ENCODE assay signal across 8 mouse cellular contexts in the genomic region with DNA sequence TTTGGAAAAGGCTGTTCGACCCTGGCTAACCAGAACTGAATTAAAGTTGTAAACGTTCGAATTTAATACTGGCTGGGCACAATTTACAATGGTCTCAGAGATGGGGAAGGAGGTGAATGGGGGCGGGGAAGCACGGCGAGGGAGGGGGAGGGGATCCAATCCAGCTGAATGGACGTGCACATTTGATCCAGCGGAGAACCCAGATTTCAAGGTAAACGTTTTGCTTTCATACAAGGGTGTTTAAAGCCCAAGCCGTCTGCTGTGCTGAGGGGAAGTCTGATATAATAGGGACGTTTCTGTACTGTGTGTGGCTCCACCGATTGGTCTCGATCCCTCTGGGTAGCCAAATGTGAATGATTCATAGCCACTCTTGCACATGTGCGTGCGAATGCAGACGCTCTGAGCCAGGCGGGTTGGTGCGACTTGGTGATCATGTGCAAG. TPM values are rescaled to one million over a fixed set of nuclear protein-coding genes. Genes with fewer than 3 reads are reported as not detected.
A peak's percentile ranks its signal among the peaks of the same experiment; 100 is the strongest.
DNase-seq lines count a peak whose midpoint lies in the region; ATAC-seq lines count a peak whose summit lies in the region.

No protein-coding gene starts in this region.

- H3K4me2 ChIP-seq in intestine, embryonic 15.5 days (replicated peaks) = peak overlapping the region; percentile 97

- WGBS in embryonic facial prominence, embryonic 10.5 days = 0% methylated on average over 18 of the region's 18 CpGs
- WGBS in intestine, embryonic 15.5 days = 1% methylated on average over 18 of the region's 18 CpGs
- under 1% methylated on average over 18 of the region's 18 CpGs for WGBS in midbrain, embryonic 10.5 days

- peaks cover 9% of the 10 kb centered on the region; the same call in 1 of the 2 replicates for H3K36me3 ChIP-seq in embryonic facial prominence, embryonic 10.5 days (replicated peaks)
- no peaks in the 10 kb centered on the region for H3K36me3 ChIP-seq in intestine, embryonic 15.5 days
- peaks cover 15% of the 10 kb centered on the region for H3K36me3 ChIP-seq in midbrain, embryonic 10.5 days

- peaks cover 47% of the 10 kb centered on the region for H3K27me3 ChIP-seq in embryonic facial prominence, embryonic 10.5 days (replicated peaks; ENCODE audit: low read depth, poor library complexity, severe bottlenecking)
- H3K27me3 ChIP-seq in intestine, embryonic 15.5 days (replicated peaks) = peaks cover 27% of the 10 kb centered on the region
- peaks cover 26% of the 10 kb centered on the region for H3K27me3 ChIP-seq in midbrain, embryonic 10.5 days (ENCODE audit: low read depth, poor library complexity, severe bottlenecking)

- peak overlapping the region; percentile 82 for H3K4me3 ChIP-seq in embryonic facial prominence, embryonic 10.5 days
- peak overlapping the region; percentile 64 for H3K4me3 ChIP-seq in intestine, embryonic 15.5 days (replicated peaks)
- H3K4me3 ChIP-seq in midbrain, embryonic 10.5 days = peak overlapping the region; percentile 85

- peak; percentile 39 for DNase-seq in layer of hippocampus, adult 11-12 months (ENCODE audit: low spot score)
- DNase-seq in layer of hippocampus, adult 9-10 months (ENCODE audit: low spot score) = no peak
- DNase-seq in embryonic facial prominence, embryonic 10.5 days (ENCODE audit: low spot score) = peak; percentile 63
- DNase-seq in midbrain, embryonic 10.5 days (ENCODE audit: low spot score) = peak; percentile 59
- no peak for DNase-seq in adrenal gland, postnatal 10 days
- DNase-seq in adipocyte (ENCODE audit: low spot score) = no peak
- DNase-seq in gastrocnemius, adult 18-20 months (ENCODE audit: low spot score) = no peak

- no peak overlapping the region for H3K9ac ChIP-seq in intestine, embryonic 15.5 days

- peak overlapping the region; percentile 92 for H3K27ac ChIP-seq in embryonic facial prominence, embryonic 10.5 days (replicated peaks)
- H3K27ac ChIP-seq in intestine, embryonic 15.5 days = no peak overlapping the region
- H3K27ac ChIP-seq in midbrain, embryonic 10.5 days (replicated peaks) = peak overlapping the region; percentile 97

- no peak for ATAC-seq in intestine, embryonic 15.5 days

- no peaks in the 10 kb centered on the region for H3K9me3 ChIP-seq in embryonic facial prominence, embryonic 10.5 days
- no peaks in the 10 kb centered on the region for H3K9me3 ChIP-seq in intestine, embryonic 15.5 days
- no peaks in the 10 kb centered on the region for H3K9me3 ChIP-seq in midbrain, embryonic 10.5 days (replicated peaks)

- H3K4me1 ChIP-seq in embryonic facial prominence, embryonic 10.5 days = peaks cover 27% of the 10 kb centered on the region
- peaks cover 13% of the 10 kb centered on the region; the same call in 1 of the 2 replicates for H3K4me1 ChIP-seq in intestine, embryonic 15.5 days (replicated peaks)
- peaks cover 30% of the 10 kb centered on the region for H3K4me1 ChIP-seq in midbrain, embryonic 10.5 days

RNA-seq across cellular contexts. Expression of gene Slitrk5, which starts 2.0 kb away (rescaled TPM):
- 7.2 and 7.9 TPM in 2 replicates for polyA plus RNA-seq in embryonic facial prominence, embryonic 10.5 days (2016; fragmentation: Nextera tagmentation; extraction: Ambion mirVana)
- 2.7 and 3.4 TPM in 2 replicates for polyA plus RNA-seq in intestine, embryonic 15.5 days (2015; fragmentation: Nextera tagmentation; extraction: Ambion mirVana)
- polyA plus RNA-seq in midbrain, embryonic 10.5 days (2016; fragmentation: Nextera tagmentation; extraction: Ambion mirVana) = 12.0 and 15.5 TPM in 2 replicates
- under 1 TPM; 0.45 to 0.58 TPM for total RNA-seq in adrenal gland, postnatal 10 days (2021)
- total RNA-seq in gastrocnemius, adult 18-20 months (2021) = under 1 TPM; 0.09 to 0.19 TPM

Comparison
In these comparisons a context has a peak if more than half of its experiments do, and no peak if none do; other contexts are left out.
1. DNase-seq: peak in layer of hippocampus, adult 11-12 months (single experiment), embryonic facial prominence, embryonic 10.5 days (single experiment) and midbrain, embryonic 10.5 days (single experiment); none in layer of hippocampus, adult 9-10 months (single experiment), adrenal gland, postnatal 10 days (single experiment), adipocyte (single experiment) and gastrocnemius, adult 18-20 months (single experiment).
2. Peak in every context shown above with its lines, with median percentiles within 50 percentile points of each other: H3K4me3 ChIP-seq.